Mouse (Mus musculus) hematopoietic stem cell, adult 5-6 weeks (primary cell): Measurements from ENCODE around the gene Rnf183. TPM values are rescaled to one million over a fixed set of nuclear protein-coding genes. Genes with fewer than 3 reads are reported as not detected.
A peak's percentile ranks its signal among the peaks of the same experiment; 100 is the strongest.

Experiments used
- ATAC-seq, 2 experiments: fragments of 125-278 bp in 1 of 2; replicated peaks in 1 of 2; 2 replicates each; pipeline ENCODE4 v1.8.0; 2016 to 2017; ENCODE audit warnings: inconsistent platforms in 2 of 2, mild to moderate bottlenecking in 2 of 2, moderate number of reproducible peaks in 2 of 2, low read depth in 1 of 2, moderate TSS enrichment in 1 of 2; ENCODE audit not compliant: low FRiP score in 2 of 2, poor library complexity in 2 of 2, severe bottlenecking in 2 of 2, insufficient read depth in 1 of 2, low TSS enrichment in 1 of 2
- total RNA-seq: library from RNA; stranded (forward); fragments of 172-1452, 232-1000 nt; gene quantifications from 2 replicates; pipeline ENCODE4 v1.2.3, GENCODE M21; 2017

The Rnf183 gene
- total RNA-seq, 1 experiment from 2014 or later: not detected

- ATAC-seq: no peak
These were observed 37.3 kb downstream of the Rnf183 start for GRCm38 (mm10) chr4:62397616-62398365.

- ATAC-seq: no peak; a peak in 1 of 4 replicates
These were observed 39.2 kb downstream of the Rnf183 start for GRCm38 (mm10) chr4:62395806-62396205.

- no peak for ATAC-seq
These were observed 41.6 kb downstream of the Rnf183 start for GRCm38 (mm10) chr4:62393459-62393858.

- peak; percentile 27 to 84; a peak in 1 of 4 replicates for ATAC-seq
These were observed 43.2 kb downstream of the Rnf183 start for GRCm38 (mm10) chr4:62391892-62392291.

GRCm38 (mm10) chr4:62389592-62390512, 45.2 kb downstream of the Rnf183 start:
- ATAC-seq: no peak

GRCm38 (mm10) chr4:62385439-62385838, 49.6 kb downstream of the Rnf183 start:
- no peak for ATAC-seq

GRCm38 (mm10) chr4:62384159-62384558, 50.9 kb downstream of the Rnf183 start:
- no peak for ATAC-seq

- no peak for ATAC-seq
These were observed 51.3 kb downstream of the Rnf183 start for GRCm38 (mm10) chr4:62383752-62384151.

- no peak for ATAC-seq
These were observed 51.8 kb downstream of the Rnf183 start for GRCm38 (mm10) chr4:62383207-62383606.

GRCm38 (mm10) chr4:62379724-62380381, 55.2 kb downstream of the Rnf183 start:
- ATAC-seq: no peak

Other genes starting within 250 kb of the Rnf183 start
- 0.15 and 1.8 TPM in 2 replicates for gene Zfp37, start 204.2 kb downstream of the Rnf183 start, total RNA-seq
- gene Slc31a2, start 172.7 kb downstream of the Rnf183 start, total RNA-seq: 11.0 and 18.4 TPM in 2 replicates
- gene Fkbp15, start 74.7 kb downstream of the Rnf183 start, total RNA-seq: 51.0 and 68.2 TPM in 2 replicates
- gene Slc31a1, start 74.5 kb downstream of the Rnf183 start, total RNA-seq: 11.9 and 14.7 TPM in 2 replicates
- 106 and 205 TPM in 2 replicates for gene Cdc26, start 26.6 kb downstream of the Rnf183 start, total RNA-seq
- gene Prpf4, start 26.5 kb downstream of the Rnf183 start, total RNA-seq: 18.6 and 19.6 TPM in 2 replicates
- gene Wdr31, start 35.6 kb upstream of the Rnf183 start, total RNA-seq: 4.0 and 5.8 TPM in 2 replicates
- gene Bspry, start 44.8 kb upstream of the Rnf183 start, total RNA-seq: 0.94 and 1.2 TPM in 2 replicates
- gene Hdhd3, start 68.2 kb upstream of the Rnf183 start, total RNA-seq: 3.1 and 3.3 TPM in 2 replicates
- 28.8 and 35.6 TPM in 2 replicates for gene Alad, start 84.7 kb upstream of the Rnf183 start, total RNA-seq
- 72.7 and 78.2 TPM in 2 replicates for gene Pole3, start 89.8 kb upstream of the Rnf183 start, total RNA-seq
- not detected in 2 replicates for gene 4933430I17Rik, start 90.1 kb upstream of the Rnf183 start, total RNA-seq
- 23.5 and 23.7 TPM in 2 replicates for gene Rgs3, start 124.6 kb upstream of the Rnf183 start, total RNA-seq